Comparison of ENCODE assay signal across 8 mouse cellular contexts in genomic region chr5:140501982-140502836, GRCm38 (mm10). TPM values are rescaled to one million over a fixed set of nuclear protein-coding genes. Genes with fewer than 3 reads are reported as not detected.
DNase-seq lines count a peak whose midpoint lies in the region; ATAC-seq and TF ChIP-seq lines count a peak whose summit lies in the region.

No protein-coding gene starts in this region.

- peak overlapping the region; percentile 14 for H3K4me3 ChIP-seq in lung, embryonic 14.5 days (ENCODE audit: low read depth, low read length)
- peak overlapping the region; percentile 24 for H3K4me3 ChIP-seq in embryonic facial prominence, embryonic 13.5 days
- peak overlapping the region; percentile 2; the same call in 1 of the 2 replicates for H3K4me3 ChIP-seq in intestine, embryonic 16.5 days (ENCODE audit: low read length)
- no peak overlapping the region for H3K4me3 ChIP-seq in midbrain, embryonic 16.5 days (ENCODE audit: low read depth, low read length)

- peak overlapping the region; percentile 59 for H3K4me2 ChIP-seq in lung, embryonic 14.5 days
- H3K4me2 ChIP-seq in embryonic facial prominence, embryonic 13.5 days, result peak overlapping the region; percentile 55
- peak overlapping the region; percentile 50 for H3K4me2 ChIP-seq in intestine, embryonic 16.5 days (ENCODE audit: low read depth, low read length)
- peak overlapping the region; percentile 33 for H3K4me2 ChIP-seq in midbrain, embryonic 16.5 days (ENCODE audit: low read length)

- no peak for ATAC-seq in lung, embryonic 14.5 days (ENCODE audit: insufficient read depth)
- ATAC-seq in embryonic facial prominence, embryonic 13.5 days (ENCODE audit: insufficient number of reproducible peaks, insufficient read depth, low FRiP score, low TSS enrichment, low read depth), result no peak
- no peak for ATAC-seq in intestine, embryonic 16.5 days
- no peak for ATAC-seq in midbrain, embryonic 16.5 days

- H3K4me1 ChIP-seq in lung, embryonic 14.5 days (ENCODE audit: insufficient read depth), result peaks cover 12% of the 10 kb centered on the region
- peaks cover 33% of the 10 kb centered on the region for H3K4me1 ChIP-seq in embryonic facial prominence, embryonic 13.5 days
- H3K4me1 ChIP-seq in intestine, embryonic 16.5 days (ENCODE audit: control insufficient read depth, insufficient read depth, low read length), result peaks cover 29% of the 10 kb centered on the region
- peaks cover 22% of the 10 kb centered on the region for H3K4me1 ChIP-seq in midbrain, embryonic 16.5 days (ENCODE audit: control insufficient read depth, insufficient read depth, low read length)

- WGBS in lung, embryonic 14.5 days, result 18% methylated on average over 14 of the region's 14 CpGs
- WGBS in embryonic facial prominence, embryonic 13.5 days, result 19% methylated on average over 14 of the region's 14 CpGs
- WGBS in intestine, embryonic 16.5 days, result 25% methylated on average over 14 of the region's 14 CpGs
- 16% methylated on average over 14 of the region's 14 CpGs for WGBS in midbrain, embryonic 16.5 days

- H3K9me3 ChIP-seq in lung, embryonic 14.5 days (ENCODE audit: low read depth, low read length), result no peaks in the 10 kb centered on the region
- H3K9me3 ChIP-seq in embryonic facial prominence, embryonic 13.5 days, result no peaks in the 10 kb centered on the region
- no peaks in the 10 kb centered on the region for H3K9me3 ChIP-seq in intestine, embryonic 16.5 days (ENCODE audit: control insufficient read depth, low read length)
- no peaks in the 10 kb centered on the region for H3K9me3 ChIP-seq in midbrain, embryonic 16.5 days (replicated peaks; ENCODE audit: control insufficient read depth, low read length, poor library complexity, severe bottlenecking)

- H3K27ac ChIP-seq in lung, embryonic 14.5 days (ENCODE audit: low read depth), result peak overlapping the region; percentile 48; the same call in 1 of the 2 replicates
- H3K27ac ChIP-seq in embryonic facial prominence, embryonic 13.5 days, result no peak overlapping the region
- peak overlapping the region; percentile 62 for H3K27ac ChIP-seq in intestine, embryonic 16.5 days (ENCODE audit: low read length)
- no peak overlapping the region for H3K27ac ChIP-seq in midbrain, embryonic 16.5 days (ENCODE audit: low read length)

- H3K36me3 ChIP-seq in lung, embryonic 14.5 days (ENCODE audit: insufficient read depth), result no peaks in the 10 kb centered on the region
- no peaks in the 10 kb centered on the region for H3K36me3 ChIP-seq in embryonic facial prominence, embryonic 13.5 days
- H3K36me3 ChIP-seq in intestine, embryonic 16.5 days (ENCODE audit: control insufficient read depth, insufficient read depth, low read length), result no peaks in the 10 kb centered on the region
- H3K36me3 ChIP-seq in midbrain, embryonic 16.5 days (ENCODE audit: control insufficient read depth, insufficient read depth, low read length), result no peaks in the 10 kb centered on the region

- no peaks in the 10 kb centered on the region for H3K27me3 ChIP-seq in lung, embryonic 14.5 days (ENCODE audit: insufficient read depth, low read length)
- H3K27me3 ChIP-seq in embryonic facial prominence, embryonic 13.5 days, result no peaks in the 10 kb centered on the region; the same call in 1 of the 2 replicates
- H3K27me3 ChIP-seq in intestine, embryonic 16.5 days (replicated peaks; ENCODE audit: control insufficient read depth, insufficient read depth, low read length), result no peaks in the 10 kb centered on the region
- H3K27me3 ChIP-seq in midbrain, embryonic 16.5 days (ENCODE audit: control insufficient read depth, insufficient read depth, low read depth, low read length), result peaks cover 3% of the 10 kb centered on the region; the same call in 1 of the 2 replicates

- TF ChIP-seq CTCF in lung, embryonic 14.5 days (IDR thresholded peaks at IDR 0.05; ENCODE audit: low read depth), result no peak

- DNase-seq in lung, embryonic 14.5 days, result peak; percentile 44
- no peak for DNase-seq in lung, postnatal 10 days
- DNase-seq in adipocyte (ENCODE audit: low spot score), result no peak
- DNase-seq in urinary bladder, adult 18-20 months (ENCODE audit: low spot score in 2 of 2), result no peak
- no peak for DNase-seq in adrenal gland, postnatal 10 days

- H3K9ac ChIP-seq in lung, embryonic 14.5 days, result peak overlapping the region; percentile 51
- H3K9ac ChIP-seq in embryonic facial prominence, embryonic 13.5 days, result peak overlapping the region; percentile 69
- peak overlapping the region; percentile 57 for H3K9ac ChIP-seq in intestine, embryonic 16.5 days (ENCODE audit: low read depth, low read length)
- peak overlapping the region; percentile 50; the same call in 1 of the 2 replicates for H3K9ac ChIP-seq in midbrain, embryonic 16.5 days (ENCODE audit: low read depth, low read length)

RNA-seq across cellular contexts. Expression of gene Chst12, which starts 3.1 kb away (rescaled TPM):
- 21.5 and 22.0 TPM in 2 replicates for polyA plus RNA-seq in lung, embryonic 14.5 days (2014; fragmentation: Nextera tagmentation; extraction: Ambion mirVana)
- 18.4 and 18.7 TPM in 2 replicates for polyA plus RNA-seq in embryonic facial prominence, embryonic 13.5 days (2015; fragmentation: Nextera tagmentation; extraction: Ambion mirVana)
- 19.9 and 21.0 TPM in 2 replicates for polyA plus RNA-seq in intestine, embryonic 16.5 days (2015; fragmentation: Nextera tagmentation; extraction: Ambion mirVana)
- 25.5 and 30.6 TPM in 2 replicates for polyA plus RNA-seq in midbrain, embryonic 16.5 days (2015; fragmentation: Nextera tagmentation; extraction: Ambion mirVana)
- total RNA-seq in adrenal gland, postnatal 10 days (2021), result 10 to 100 TPM; 10.9 to 13.9 TPM

RNA-seq across cellular contexts. Expression of gene Gm4869, which starts 56.8 kb away (rescaled TPM):
- not detected in 2 replicates for polyA plus RNA-seq in lung, embryonic 14.5 days (2014; fragmentation: Nextera tagmentation; extraction: Ambion mirVana)
- not detected in 2 replicates for polyA plus RNA-seq in embryonic facial prominence, embryonic 13.5 days (2015; fragmentation: Nextera tagmentation; extraction: Ambion mirVana)
- not detected in 2 replicates for polyA plus RNA-seq in intestine, embryonic 16.5 days (2015; fragmentation: Nextera tagmentation; extraction: Ambion mirVana)
- polyA plus RNA-seq in midbrain, embryonic 16.5 days (2015; fragmentation: Nextera tagmentation; extraction: Ambion mirVana), result not detected in 2 replicates
- under 1 TPM in 1 of 2 experiments, not detected in 1; 0.15 TPM for total RNA-seq in adrenal gland, postnatal 10 days (2021)

Comparison
In these comparisons a context has a peak if more than half of its experiments do, and no peak if none do; other contexts are left out.
1. H3K27ac ChIP-seq: peak in lung, embryonic 14.5 days (single experiment) and intestine, embryonic 16.5 days (single experiment); none in embryonic facial prominence, embryonic 13.5 days (single experiment) and midbrain, embryonic 16.5 days (single experiment).
2. Peak in every context shown above with its lines, with median percentiles within 50 percentile points of each other: H3K4me2 ChIP-seq and H3K9ac ChIP-seq.